Mouse (Mus musculus) forebrain, embryonic 15.5 days (tissue): Measurements from ENCODE around the gene Pacsin2. TPM values are rescaled to one million over a fixed set of nuclear protein-coding genes. Genes with fewer than 3 reads are reported as not detected.

Experiments
- ATAC-seq: fragments of 200-750 bp; cut with Nextera tagmentation; replicated peaks from 2 replicates; pipeline ENCODE4 v1.8.0; 2017; ENCODE audit warnings: mild to moderate bottlenecking, moderate TSS enrichment, moderate library complexity
- H3K27ac ChIP-seq: fragments of 300-500 bp; sonication (generic); replicated peaks from 2 replicates; pipeline ENCODE4 v1.5.1; 2015; ENCODE audit warnings: mild to moderate bottlenecking, inconsistent platforms
- H3K27me3 ChIP-seq: fragments of 300-500 bp; sonication (generic); 2 replicates; pipeline ENCODE4 v1.6.1; 2015; ENCODE audit warnings: inconsistent platforms
- H3K36me3 ChIP-seq: fragments of 300-500 bp; sonication (generic); 2 replicates; pipeline ENCODE4 v1.6.1; 2015; ENCODE audit warnings: mild to moderate bottlenecking, inconsistent platforms
- H3K4me1 ChIP-seq: fragments of 300-500 bp; sonication (generic); 2 replicates; pipeline ENCODE4 v1.6.1; 2015; ENCODE audit warnings: inconsistent platforms
- H3K4me2 ChIP-seq: fragments of 300-500 bp; sonication (generic); replicated peaks from 2 replicates; pipeline ENCODE4 v1.6.1; 2015; ENCODE audit warnings: mild to moderate bottlenecking, inconsistent platforms
- H3K4me3 ChIP-seq: fragments of 300-500 bp; sonication (generic); 2 replicates; pipeline ENCODE4 v1.5.1; 2015; ENCODE audit warnings: mild to moderate bottlenecking, inconsistent platforms
- H3K9ac ChIP-seq: fragments of 300-500 bp; sonication (generic); replicated peaks from 2 replicates; pipeline ENCODE4 v1.6.1; 2015; ENCODE audit warnings: mild to moderate bottlenecking, inconsistent platforms
- H3K9me3 ChIP-seq: fragments of 300-500 bp; sonication (generic); 2 replicates; pipeline ENCODE4 v1.6.1; 2016; ENCODE audit warnings: inconsistent platforms
- WGBS: fragments of 180-500 bp; shearing (Covaris S2); methylation state at CpG from one replicate; pipeline ENCODE4 v1.1.7; 2015; ENCODE audit warnings: mixed read lengths; 5-methylcytosine and 5-hydroxymethylcytosine counted together
- polyA plus RNA-seq: library from polyadenylated mRNA; unstranded; fragments of >200 nt; fragmentation: Nextera tagmentation; extraction: Ambion mirVana; gene quantifications from 2 replicates; pipeline ENCODE4 v1.2.1, GENCODE M21; 2015

The Pacsin2 gene
- polyA plus RNA-seq, 1 experiment from 2014 or later: 21.5 TPM

DNA sequence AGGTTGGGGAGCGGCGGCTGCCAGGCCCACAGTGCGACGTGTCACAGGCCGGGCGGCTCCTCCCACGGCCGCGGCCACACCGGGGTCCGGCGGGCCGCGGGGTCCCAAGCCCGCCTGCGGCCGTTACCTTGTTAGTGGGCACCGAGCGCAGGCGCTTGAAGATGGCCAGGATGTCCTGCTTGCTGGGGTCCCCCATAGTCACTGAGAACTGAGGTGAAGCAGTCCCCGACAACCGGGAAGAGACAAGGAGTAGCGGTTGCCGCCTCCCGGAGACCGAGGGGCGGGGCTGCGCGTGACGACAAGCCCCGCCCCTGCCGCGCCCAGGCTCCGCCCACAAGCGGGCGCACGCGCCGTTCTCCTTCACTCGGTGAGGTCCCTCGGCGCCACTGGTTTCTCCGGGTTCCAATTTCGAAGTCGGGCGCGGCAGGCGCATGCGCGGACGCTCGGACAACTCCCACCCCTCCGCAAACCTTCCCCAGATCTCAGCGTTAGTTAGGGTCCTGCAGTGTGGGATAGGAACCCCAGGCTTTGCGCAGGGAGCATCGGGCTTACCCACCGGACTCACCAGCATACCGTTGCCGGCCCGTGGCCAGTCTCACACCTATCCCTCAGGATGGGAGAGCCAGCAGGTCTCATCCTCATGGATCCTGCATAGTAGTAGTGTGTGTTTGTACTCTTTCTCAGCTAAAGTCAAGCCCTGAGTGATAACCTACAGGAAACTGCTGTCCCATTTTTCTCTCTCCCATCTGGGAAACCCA lies 114.3 kb downstream of the Pacsin2 start, which contains the start of gene Arfgap3:
Arfgap3 (minus strand) TSS at position 294 of the 758 bp plus-strand sequence.
- Histone ChIP-seq H3K9me3 (no peaks in the 10 kb centered on the region), H3K4me3 (peak within 1 kb of the TSS; percentile 93), H3K4me1 (peaks cover 15% of the 10 kb centered on the region), H3K9ac (peak within 1 kb of the TSS; percentile 90), H3K36me3 (no peaks in the 10 kb centered on the region), H3K27ac (peak within 1 kb of the TSS; percentile 49), H3K27me3 (no peaks in the 10 kb centered on the region), H3K4me2 (peak within 1 kb of the TSS; percentile 86)
- peak; percentile 93 for ATAC-seq
- WGBS: under 1% methylated on average over 52 of the region's 60 CpGs

DNA sequence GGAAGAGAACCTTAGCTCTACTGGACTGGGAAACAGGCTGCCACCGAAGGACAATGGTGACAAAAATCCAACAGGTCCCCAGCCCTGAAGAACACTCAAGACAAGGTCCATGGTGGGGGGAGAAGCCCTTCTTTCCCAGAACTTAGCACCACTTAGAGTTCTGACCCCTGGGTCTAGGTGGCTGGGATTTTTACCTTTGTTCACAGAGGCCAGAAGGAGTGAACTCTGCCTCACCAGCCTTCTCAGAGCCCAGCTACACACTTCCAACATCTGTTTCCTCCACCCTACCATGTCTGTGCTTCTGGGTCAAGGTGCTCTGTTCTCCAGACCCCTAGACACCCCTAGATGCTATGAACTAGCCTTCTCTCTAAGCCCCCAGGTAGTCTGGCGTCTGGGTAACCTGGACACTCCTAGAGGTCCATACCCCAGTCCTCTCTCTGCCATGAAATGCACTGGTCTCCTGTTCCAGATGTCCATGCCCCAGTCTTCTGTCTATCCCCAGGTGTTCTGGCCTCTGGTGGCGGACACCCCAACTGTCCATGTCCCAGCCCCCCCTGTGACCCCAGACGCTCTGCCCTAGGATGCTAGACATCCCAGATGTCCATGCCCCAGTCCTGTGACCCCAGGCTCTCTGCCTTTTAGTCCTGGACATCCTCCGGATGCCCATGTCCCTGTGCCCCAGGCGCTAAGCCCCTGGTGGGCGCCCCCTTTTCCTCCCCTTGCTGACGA lies 115.0 kb downstream of the Pacsin2 start:
- H3K27me3 ChIP-seq: no peaks in the 10 kb centered on the region
- H3K27ac ChIP-seq: peak overlapping the region; percentile 49; the same call in 1 of the 2 replicates

DNA sequence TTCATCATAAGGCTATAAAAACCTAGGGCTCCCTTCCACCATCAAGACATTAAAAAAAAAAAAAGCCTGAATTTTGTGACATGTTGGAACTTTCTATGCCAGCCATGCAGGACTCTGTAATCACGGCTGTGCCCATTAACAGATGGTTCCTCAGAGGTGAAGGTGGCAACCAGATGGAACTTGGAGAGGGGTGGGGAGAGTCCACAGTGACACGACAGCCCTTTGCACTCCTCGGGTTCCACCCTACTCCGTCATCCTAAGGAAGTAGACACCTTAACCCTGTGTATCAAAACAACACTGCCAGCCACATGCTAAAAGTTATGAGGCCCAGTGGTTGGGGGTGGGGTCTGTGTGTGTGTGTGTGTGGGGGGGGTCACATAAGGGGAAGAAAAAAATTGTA lies 115.7 kb downstream of the Pacsin2 start:
- peak overlapping the region; percentile 86; the same call in 1 of the 2 replicates for H3K4me2 ChIP-seq
- ATAC-seq: no peak
- no peaks in the 10 kb centered on the region for H3K36me3 ChIP-seq
- no peak overlapping the region for H3K4me3 ChIP-seq
- peaks cover 15% of the 10 kb centered on the region for H3K4me1 ChIP-seq
- H3K27me3 ChIP-seq: no peaks in the 10 kb centered on the region
- WGBS: 74% methylated on average over 4 of the region's 4 CpGs
- H3K9ac ChIP-seq: no peak overlapping the region
- H3K9me3 ChIP-seq: no peaks in the 10 kb centered on the region
- H3K27ac ChIP-seq: no peak overlapping the region

More for the DNA sequence above, 115.0 kb downstream of the Pacsin2 start:
- H3K4me2 ChIP-seq: peak overlapping the region; percentile 86
- ATAC-seq: peak; percentile 36
- peak overlapping the region; percentile 93 for H3K4me3 ChIP-seq
- WGBS: 19% methylated on average over 8 of the region's 8 CpGs
- no peaks in the 10 kb centered on the region for H3K9me3 ChIP-seq
- peaks cover 15% of the 10 kb centered on the region for H3K4me1 ChIP-seq
- no peaks in the 10 kb centered on the region for H3K36me3 ChIP-seq
- peak overlapping the region; percentile 90 for H3K9ac ChIP-seq

DNA sequence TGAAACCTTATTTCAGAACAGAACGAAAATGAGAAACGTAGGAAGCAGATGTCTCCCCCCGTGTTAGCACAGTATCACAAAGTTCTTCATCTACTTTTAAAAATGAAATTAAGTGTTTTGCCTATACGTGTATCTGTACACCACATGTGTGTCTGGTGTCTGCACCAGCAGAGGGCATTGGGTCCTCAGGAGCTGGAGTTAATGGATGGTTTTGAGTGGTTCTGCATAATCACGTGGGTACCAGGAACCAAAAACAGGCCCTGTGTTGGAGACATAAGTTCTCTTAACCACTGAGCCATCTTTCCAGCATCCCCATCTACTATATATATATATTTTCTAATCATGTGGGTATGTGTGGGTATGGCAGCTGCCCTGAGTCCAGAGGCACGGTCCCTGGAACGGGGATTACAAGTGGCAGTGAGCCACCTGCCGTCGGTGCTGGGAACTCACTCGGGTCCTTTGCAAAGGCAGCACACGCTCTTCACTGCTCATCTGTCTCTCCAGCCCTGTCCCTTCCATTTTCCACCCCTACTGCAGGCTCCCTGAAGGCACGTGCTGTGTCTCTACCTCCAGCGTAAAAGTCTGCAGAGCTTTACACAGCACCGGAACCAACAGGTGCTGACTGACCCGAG lies 118.4 kb downstream of the Pacsin2 start:
- no peak overlapping the region for H3K27ac ChIP-seq
- H3K27me3 ChIP-seq: no peaks in the 10 kb centered on the region
- no peak for ATAC-seq
- no peaks in the 10 kb centered on the region for H3K9me3 ChIP-seq
- 91% methylated on average over 15 of the region's 15 CpGs for WGBS
- no peak overlapping the region for H3K9ac ChIP-seq
- H3K4me3 ChIP-seq: no peak overlapping the region
- H3K4me1 ChIP-seq: peaks cover 15% of the 10 kb centered on the region
- H3K4me2 ChIP-seq: no peak overlapping the region
- peaks cover 9% of the 10 kb centered on the region for H3K36me3 ChIP-seq

DNA sequence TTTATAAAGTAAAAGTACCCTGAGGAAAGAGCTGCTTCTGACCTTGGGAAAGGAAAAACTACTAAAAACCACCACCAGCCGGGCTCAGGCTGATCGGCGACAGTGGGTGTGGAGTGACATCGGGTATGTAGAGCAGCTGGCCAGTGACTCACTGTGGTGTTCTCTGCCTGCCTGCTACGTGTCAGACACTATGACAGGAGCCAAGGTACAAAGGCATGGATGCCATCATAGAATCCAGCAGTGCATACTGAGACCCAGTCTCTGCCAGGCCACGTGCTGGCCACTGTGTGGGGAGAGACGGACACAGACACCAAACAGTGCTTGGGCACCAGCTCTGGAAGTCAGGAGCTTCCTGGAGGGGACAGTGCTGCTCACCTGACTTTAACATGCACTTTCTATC lies 119.5 kb downstream of the Pacsin2 start:
- ATAC-seq: no peak
- Histone ChIP-seq H3K36me3 (peaks cover 11% of the 10 kb centered on the region), H3K27ac (no peak overlapping the region), H3K27me3 (no peaks in the 10 kb centered on the region), H3K4me3 (no peak overlapping the region), H3K4me1 (peaks cover 12% of the 10 kb centered on the region), H3K9me3 (no peaks in the 10 kb centered on the region), H3K9ac (no peak overlapping the region), H3K4me2 (no peak overlapping the region)
- 74% methylated on average over 7 of the region's 7 CpGs for WGBS

DNA sequence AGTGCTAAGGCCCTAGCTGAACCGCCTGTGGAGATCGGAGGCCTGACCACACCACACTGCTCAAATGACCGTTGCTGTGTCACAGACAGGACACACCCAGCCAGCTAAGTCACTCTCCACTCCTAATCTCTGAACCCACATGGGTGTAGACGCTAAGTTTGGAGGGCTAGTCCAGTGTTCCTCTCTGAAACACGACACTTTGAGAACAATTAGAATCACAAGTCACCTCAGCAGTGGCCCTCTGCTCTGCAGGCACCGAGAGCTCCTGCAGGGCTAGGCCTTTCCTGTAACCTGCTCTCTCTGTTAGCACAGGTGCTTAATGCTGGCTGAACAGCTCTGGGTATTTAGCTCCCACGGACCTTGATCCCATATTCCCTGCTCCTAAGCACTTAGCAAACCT lies 120.2 kb downstream of the Pacsin2 start:
- H3K27ac ChIP-seq: no peak overlapping the region
- H3K27me3 ChIP-seq: no peaks in the 10 kb centered on the region
- peaks cover 11% of the 10 kb centered on the region for H3K36me3 ChIP-seq
- peaks cover 7% of the 10 kb centered on the region for H3K4me1 ChIP-seq
- 24% methylated on average over 7 of the region's 7 CpGs for WGBS
- H3K9ac ChIP-seq: no peak overlapping the region
- H3K4me2 ChIP-seq: no peak overlapping the region
- H3K4me3 ChIP-seq: no peak overlapping the region
- ATAC-seq: no peak
- H3K9me3 ChIP-seq: no peaks in the 10 kb centered on the region

DNA sequence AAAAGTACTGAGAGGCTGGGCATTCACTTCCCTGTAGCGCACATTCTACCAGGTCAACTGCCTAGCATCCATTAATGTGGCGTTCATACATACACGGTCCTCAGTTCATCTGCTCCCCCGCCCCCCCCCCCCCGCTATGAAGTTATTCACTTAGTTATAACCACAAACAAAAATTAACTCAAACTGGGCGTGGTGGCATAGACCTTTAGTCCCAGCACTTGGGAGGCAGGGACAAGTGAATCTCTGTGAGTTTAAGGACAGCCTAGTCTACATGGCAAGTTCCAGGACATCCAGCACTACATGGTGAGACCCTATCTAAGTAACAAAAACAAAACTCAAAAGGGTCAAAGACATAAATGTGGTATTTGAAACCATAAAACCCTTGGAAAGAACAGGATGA lies 125.5 kb downstream of the Pacsin2 start:
- no peak for ATAC-seq
- H3K9me3 ChIP-seq: no peaks in the 10 kb centered on the region
- WGBS: 88% methylated on average over 6 of the region's 6 CpGs

DNA sequence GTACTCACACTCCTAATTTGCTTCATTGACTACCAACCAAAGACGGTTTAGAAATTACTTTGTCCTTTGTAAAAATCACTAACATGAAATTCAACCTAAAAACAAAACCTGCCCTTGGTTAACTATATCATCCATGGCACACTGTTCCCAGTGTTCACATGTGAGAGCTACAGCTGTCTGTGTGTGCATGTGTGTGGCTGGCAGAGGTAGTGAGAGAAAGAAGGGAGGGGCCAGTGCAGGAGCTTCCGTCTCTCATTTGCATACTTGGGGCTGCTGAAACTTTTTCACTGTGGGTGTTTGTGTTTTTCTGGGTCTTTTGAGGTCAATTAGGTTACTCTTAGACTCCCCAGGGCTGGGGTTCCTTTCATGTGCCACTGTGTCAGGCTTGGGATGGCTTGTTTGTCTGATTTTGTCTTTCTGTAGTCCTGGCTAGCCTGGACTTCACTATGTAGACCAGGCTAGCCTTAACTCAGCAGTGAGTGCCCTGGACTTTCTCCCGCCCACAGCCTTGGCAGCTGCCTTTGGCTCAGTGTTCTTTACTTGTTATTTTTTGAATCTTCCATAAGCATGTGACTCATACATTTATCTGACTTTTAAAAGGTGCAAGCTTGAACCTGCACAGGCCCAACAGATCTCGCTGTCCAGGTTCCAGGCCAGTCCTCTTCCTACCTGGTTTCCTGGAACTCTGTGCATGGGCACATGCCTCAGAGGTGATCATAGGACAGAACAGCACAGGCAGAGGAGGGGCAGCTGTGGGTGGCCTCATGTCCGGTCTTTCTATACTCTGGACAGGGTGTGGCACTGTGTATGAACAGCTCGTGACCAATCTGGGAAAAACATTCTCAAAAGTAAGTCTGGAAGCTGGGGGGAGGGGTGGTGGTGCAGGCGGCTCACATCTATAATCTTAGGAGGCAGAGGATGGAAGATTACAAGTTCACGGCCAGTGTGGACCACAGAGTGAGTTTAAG lies 126.2 kb downstream of the Pacsin2 start:
- Histone ChIP-seq H3K36me3 (peaks cover 28% of the 10 kb centered on the region), H3K27me3 (no peaks in the 10 kb centered on the region), H3K4me2 (no peak overlapping the region), H3K4me3 (no peak overlapping the region), H3K4me1 (no peaks in the 10 kb centered on the region), H3K27ac (no peak overlapping the region), H3K9me3 (no peaks in the 10 kb centered on the region), H3K9ac (no peak overlapping the region)
- ATAC-seq: no peak
- WGBS: 76% methylated on average over 8 of the region's 8 CpGs

More for the DNA sequence above, 125.5 kb downstream of the Pacsin2 start:
- Histone ChIP-seq H3K27ac (no peak overlapping the region), H3K9ac (no peak overlapping the region), H3K4me3 (no peak overlapping the region), H3K4me2 (no peak overlapping the region), H3K4me1 (no peaks in the 10 kb centered on the region), H3K27me3 (no peaks in the 10 kb centered on the region), H3K36me3 (peaks cover 21% of the 10 kb centered on the region)

DNA sequence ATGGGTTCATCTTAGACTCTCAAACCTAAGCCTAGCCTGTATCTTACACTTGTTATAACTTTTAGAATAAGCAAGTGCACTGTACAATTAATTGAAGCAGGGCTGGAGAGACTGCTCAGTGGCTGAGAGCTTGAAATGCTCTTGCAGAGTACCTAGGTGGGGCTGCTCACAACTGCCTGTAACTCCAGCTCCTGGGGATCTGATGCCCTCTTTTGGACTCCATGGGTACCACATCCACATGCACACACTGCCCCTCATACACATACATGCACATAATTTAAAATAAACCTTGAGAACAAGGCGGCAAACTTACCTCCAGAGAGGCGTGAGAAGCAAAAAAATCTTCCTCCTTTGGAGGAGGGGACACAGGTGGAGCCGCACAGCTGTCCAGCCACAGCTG lies 132.0 kb downstream of the Pacsin2 start:
- no peaks in the 10 kb centered on the region for H3K9me3 ChIP-seq
- H3K9ac ChIP-seq: no peak overlapping the region
- H3K27me3 ChIP-seq: no peaks in the 10 kb centered on the region
- ATAC-seq: no peak
- no peak overlapping the region for H3K4me3 ChIP-seq
- H3K27ac ChIP-seq: no peak overlapping the region
- peaks cover 37% of the 10 kb centered on the region for H3K36me3 ChIP-seq
- no peaks in the 10 kb centered on the region for H3K4me1 ChIP-seq
- no peak overlapping the region for H3K4me2 ChIP-seq
- WGBS: 86% methylated on average over 3 of the region's 3 CpGs

DNA sequence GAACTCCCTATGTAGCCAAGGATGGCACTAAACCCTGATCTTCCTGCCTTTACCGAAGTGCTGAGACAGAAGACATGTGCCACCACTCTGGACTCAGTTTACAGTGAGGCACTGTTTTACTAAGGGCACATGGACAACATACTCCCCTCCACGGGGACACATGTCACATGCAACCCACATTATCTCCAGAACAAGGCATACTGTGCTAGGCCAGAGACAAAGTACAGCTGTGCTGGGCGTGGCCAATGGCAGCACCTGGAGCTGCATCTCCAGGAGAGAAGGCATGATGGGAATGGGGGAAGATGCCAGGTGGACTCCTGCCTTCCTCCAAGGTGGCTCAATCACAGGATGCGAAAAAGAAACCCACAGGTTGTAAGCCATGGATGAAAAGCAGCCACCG lies 135.5 kb downstream of the Pacsin2 start:
- H3K4me2 ChIP-seq: no peak overlapping the region
- no peak for ATAC-seq
- no peak overlapping the region for H3K27ac ChIP-seq
- no peaks in the 10 kb centered on the region for H3K9me3 ChIP-seq
- no peak overlapping the region for H3K9ac ChIP-seq
- H3K27me3 ChIP-seq: no peaks in the 10 kb centered on the region
- 91% methylated on average over 5 of the region's 5 CpGs for WGBS
- peaks cover 38% of the 10 kb centered on the region for H3K36me3 ChIP-seq
- no peak overlapping the region for H3K4me3 ChIP-seq
- H3K4me1 ChIP-seq: no peaks in the 10 kb centered on the region
